Mouse (Mus musculus): ENCODE measurements around the gene Gsx2. TPM values are rescaled to one million over a fixed set of nuclear protein-coding genes. Genes with fewer than 3 reads are reported as not detected.

Gene Gsx2
- polyA plus RNA-seq (2016; fragmentation: Nextera tagmentation; extraction: Ambion mirVana) = 8.8 and 10.5 TPM in 2 replicates

GRCm38 (mm10) chr5:75075383-75075941, at the start of gene Gsx2:
Gsx2 (plus strand) TSS chr5:75075601.
- under 1% methylated on average over 41 of the region's 41 CpGs for WGBS
- H3K36me3 ChIP-seq (replicated peaks) = no peaks in the 10 kb centered on the region
- H3K27ac ChIP-seq = peak within 1 kb of the TSS; percentile 85
- DNase-seq (ENCODE audit: extremely low spot score, low spot score) = peak; percentile 62
- no peaks in the 10 kb centered on the region for H3K9me3 ChIP-seq
- H3K4me3 ChIP-seq = peak within 1 kb of the TSS; percentile 56
- peaks cover 76% of the 10 kb centered on the region for H3K4me1 ChIP-seq
- peaks cover 100% of the 10 kb centered on the region for H3K27me3 ChIP-seq (ENCODE audit: poor library complexity, severe bottlenecking)

- H3K4me1 ChIP-seq = no peaks in the 10 kb centered on the region
- 90% methylated on average over 3 of the region's 3 CpGs for WGBS
These were observed 39.9 kb upstream of the Gsx2 start for GRCm38 (mm10) chr5:75035475-75035874.

GRCm38 (mm10) chr5:75039307-75039706, 36.1 kb upstream of the Gsx2 start:
- Histone ChIP-seq H3K9me3 (peaks cover 3% of the 10 kb centered on the region; the same call in 1 of the 2 replicates), H3K27me3 (ENCODE audit: poor library complexity, severe bottlenecking) (no peaks in the 10 kb centered on the region), H3K36me3 (replicated peaks) (peaks cover 23% of the 10 kb centered on the region), H3K27ac (no peak overlapping the region), H3K4me3 (no peak overlapping the region), H3K4me1 (peaks cover 20% of the 10 kb centered on the region)
- 89% methylated on average over 1 of the region's 1 CpGs for WGBS
- DNase-seq (ENCODE audit: extremely low spot score, low spot score) = no peak

More at GRCm38 (mm10) chr5:75035475-75035874, 39.9 kb upstream of the Gsx2 start:
- H3K27ac ChIP-seq = no peak overlapping the region
- no peaks in the 10 kb centered on the region for H3K9me3 ChIP-seq
- DNase-seq (ENCODE audit: extremely low spot score, low spot score) = no peak
- peaks cover 28% of the 10 kb centered on the region for H3K36me3 ChIP-seq (replicated peaks)
- no peak overlapping the region for H3K4me3 ChIP-seq
- H3K27me3 ChIP-seq (ENCODE audit: poor library complexity, severe bottlenecking) = no peaks in the 10 kb centered on the region

- Histone ChIP-seq H3K27me3 (ENCODE audit: poor library complexity, severe bottlenecking) (peaks cover 30% of the 10 kb centered on the region), H3K4me3 (peak overlapping the region; percentile 99), H3K36me3 (replicated peaks) (peaks cover 17% of the 10 kb centered on the region), H3K9me3 (peaks cover 3% of the 10 kb centered on the region; the same call in 1 of the 2 replicates), H3K27ac (no peak overlapping the region), H3K4me1 (peaks cover 20% of the 10 kb centered on the region)
- no peak for DNase-seq (ENCODE audit: extremely low spot score, low spot score)
- 73% methylated on average over 9 of the region's 9 CpGs for whole genome bisulfite sequencing
These were observed 32.4 kb upstream of the Gsx2 start for GRCm38 (mm10) chr5:75043011-75043445.

GRCm38 (mm10) chr5:75043621-75044301, 31.6 kb upstream of the Gsx2 start:
- under 1% methylated on average over 36 of the region's 36 CpGs for WGBS
- Histone ChIP-seq H3K27me3 (ENCODE audit: poor library complexity, severe bottlenecking) (peaks cover 37% of the 10 kb centered on the region), H3K9me3 (peaks cover 3% of the 10 kb centered on the region; the same call in 1 of the 2 replicates), H3K4me1 (peaks cover 20% of the 10 kb centered on the region), H3K27ac (peak overlapping the region; percentile 98), H3K36me3 (replicated peaks) (peaks cover 14% of the 10 kb centered on the region), H3K4me3 (peak overlapping the region; percentile 99)
- DNase-seq (ENCODE audit: extremely low spot score, low spot score) = no peak

GRCm38 (mm10) chr5:75044310-75044904, 31.0 kb upstream of the Gsx2 start, which contains the start of gene Chic2:
Chic2 (minus strand) TSS chr5:75044774.
- WGBS = under 1% methylated on average over 80 of the region's 90 CpGs
- Histone ChIP-seq H3K27ac (peak within 1 kb of the TSS; percentile 98), H3K4me3 (peak within 1 kb of the TSS; percentile 99), H3K27me3 (ENCODE audit: poor library complexity, severe bottlenecking) (peaks cover 42% of the 10 kb centered on the region), H3K36me3 (replicated peaks) (peaks cover 13% of the 10 kb centered on the region), H3K4me1 (peaks cover 20% of the 10 kb centered on the region), H3K9me3 (peaks cover 3% of the 10 kb centered on the region; the same call in 1 of the 2 replicates)
- DNase-seq (ENCODE audit: extremely low spot score, low spot score) = peak; percentile 80

- WGBS = 93% methylated on average over 7 of the region's 7 CpGs
- no peak overlapping the region for H3K27ac ChIP-seq
- H3K36me3 ChIP-seq (replicated peaks) = peaks cover 13% of the 10 kb centered on the region
- H3K9me3 ChIP-seq = peaks cover 3% of the 10 kb centered on the region; the same call in 1 of the 2 replicates
- H3K4me3 ChIP-seq = no peak overlapping the region
- no peak for DNase-seq (ENCODE audit: extremely low spot score, low spot score)
- peaks cover 50% of the 10 kb centered on the region for H3K27me3 ChIP-seq (ENCODE audit: poor library complexity, severe bottlenecking)
- peaks cover 20% of the 10 kb centered on the region for H3K4me1 ChIP-seq
These were observed 30.0 kb upstream of the Gsx2 start for GRCm38 (mm10) chr5:75045371-75045770.

GRCm38 (mm10) chr5:75046681-75047321, 28.6 kb upstream of the Gsx2 start:
- Histone ChIP-seq H3K9me3 (no peaks in the 10 kb centered on the region), H3K27me3 (ENCODE audit: poor library complexity, severe bottlenecking) (peaks cover 55% of the 10 kb centered on the region), H3K27ac (no peak overlapping the region), H3K4me1 (peaks cover 20% of the 10 kb centered on the region), H3K4me3 (no peak overlapping the region), H3K36me3 (replicated peaks) (peaks cover 4% of the 10 kb centered on the region)
- 65% methylated on average over 15 of the region's 15 CpGs for WGBS
- DNase-seq (ENCODE audit: extremely low spot score, low spot score) = no peak

- Histone ChIP-seq H3K4me3 (no peak overlapping the region), H3K36me3 (replicated peaks) (no peaks in the 10 kb centered on the region), H3K27ac (no peak overlapping the region), H3K27me3 (ENCODE audit: poor library complexity, severe bottlenecking) (peaks cover 62% of the 10 kb centered on the region), H3K9me3 (no peaks in the 10 kb centered on the region), H3K4me1 (no peaks in the 10 kb centered on the region)
- no peak for DNase-seq (ENCODE audit: extremely low spot score, low spot score)
- 76% methylated on average over 4 of the region's 4 CpGs for WGBS
These were observed 24.3 kb upstream of the Gsx2 start for GRCm38 (mm10) chr5:75051109-75051508.

GRCm38 (mm10) chr5:75063177-75063576, 12.2 kb upstream of the Gsx2 start:
- no peak for DNase-seq (ENCODE audit: extremely low spot score, low spot score)
- H3K27me3 ChIP-seq (ENCODE audit: poor library complexity, severe bottlenecking) = peaks cover 74% of the 10 kb centered on the region

GRCm38 (mm10) chr5:75066715-75067114, 8.7 kb upstream of the Gsx2 start:
- peak overlapping the region; percentile 55 for H3K4me3 ChIP-seq
- peak; percentile 17 for DNase-seq (ENCODE audit: extremely low spot score, low spot score)
- H3K4me1 ChIP-seq = peaks cover 51% of the 10 kb centered on the region
- H3K27ac ChIP-seq = peak overlapping the region; percentile 48
- peaks cover 94% of the 10 kb centered on the region for H3K27me3 ChIP-seq (ENCODE audit: poor library complexity, severe bottlenecking)
- no peaks in the 10 kb centered on the region for H3K36me3 ChIP-seq (replicated peaks)
- H3K9me3 ChIP-seq = peaks cover 12% of the 10 kb centered on the region
- WGBS = 3% methylated on average over 10 of the region's 10 CpGs

More at GRCm38 (mm10) chr5:75063177-75063576, 12.2 kb upstream of the Gsx2 start:
- Histone ChIP-seq H3K4me1 (peaks cover 20% of the 10 kb centered on the region), H3K4me3 (no peak overlapping the region), H3K36me3 (replicated peaks) (no peaks in the 10 kb centered on the region), H3K27ac (no peak overlapping the region), H3K9me3 (peaks cover 12% of the 10 kb centered on the region)
- WGBS = 21% methylated on average over 4 of the region's 4 CpGs

- peaks cover 56% of the 10 kb centered on the region for H3K4me1 ChIP-seq
- peak overlapping the region; percentile 48 for H3K27ac ChIP-seq
- peaks cover 99% of the 10 kb centered on the region for H3K27me3 ChIP-seq (ENCODE audit: poor library complexity, severe bottlenecking)
- H3K4me3 ChIP-seq = peak overlapping the region; percentile 55
- H3K9me3 ChIP-seq = peaks cover 12% of the 10 kb centered on the region
- no peaks in the 10 kb centered on the region for H3K36me3 ChIP-seq (replicated peaks)
- WGBS = under 1% methylated on average over 30 of the region's 30 CpGs
- DNase-seq (ENCODE audit: extremely low spot score, low spot score) = peak; percentile 67
These were observed 8.2 kb upstream of the Gsx2 start for GRCm38 (mm10) chr5:75067125-75067756.
